ENCODE assay signal across 7 mouse cellular contexts in genomic region chr11:116027756-116028155, GRCm38 (mm10). TPM values are rescaled to one million over a fixed set of nuclear protein-coding genes. Genes with fewer than 3 reads are reported as not detected.
DNase-seq lines count a peak whose midpoint lies in the region; ATAC-seq and TF ChIP-seq lines count a peak whose summit lies in the region.

Gene H3f3b (minus strand): TSS chr11:116027962.

- H3K9ac ChIP-seq in ES-E14 (ENCODE audit: insufficient read depth, low read depth, low read length, poor library complexity, severe bottlenecking): no peak within 1 kb of the TSS; the same call in 1 of the 2 replicates
- no peak within 1 kb of the TSS for H3K9ac ChIP-seq in limb, embryonic 12.5 days (replicated peaks)

- DNase-seq in ES-E14 (ENCODE audit: low read depth, low spot score): no peak
- DNase-seq in forebrain, embryonic 10.5 days (ENCODE audit: extremely low spot score, low spot score): no peak
- no peak for DNase-seq in heart, postnatal 25 days (ENCODE audit: low spot score)
- no peak for DNase-seq in thymus, postnatal 25 days

- 88% methylated on average over 4 of the region's 4 CpGs for WGBS in forebrain, embryonic 10.5 days
- WGBS in limb, embryonic 12.5 days: 84% methylated on average over 4 of the region's 4 CpGs

- H3K27ac ChIP-seq in ES-E14 (ENCODE audit: insufficient read depth, low read depth, low read length, poor library complexity, severe bottlenecking): 0 out of 2 replicates have a peak within 1 kb of the TSS, but pooled peaks have one; percentile 4
- no peak within 1 kb of the TSS for H3K27ac ChIP-seq in forebrain, embryonic 10.5 days
- no peak within 1 kb of the TSS for H3K27ac ChIP-seq in limb, embryonic 12.5 days

- ATAC-seq in CD4-positive, CD25-positive, alpha-beta regulatory T cell, adult 4 months: no peak
- ATAC-seq in limb, embryonic 12.5 days (ENCODE audit: insufficient number of reproducible peaks, insufficient read depth, low FRiP score, low TSS enrichment, low read depth): no peak
- ATAC-seq in neutrophil, adult 5-6 weeks (ENCODE audit: extremely low read depth, insufficient number of reproducible peaks, low FRiP score, poor library complexity, severe bottlenecking): no peak

- in situ Hi-C loops in ES-E14 (cut with MboI; ENCODE audit: low sequenced_read_pairs in 2 of 2, unreplicated experiment in 2 of 2): no loop called here

- H3K36me3 ChIP-seq in ES-E14 (ENCODE audit: control insufficient read depth, insufficient read depth, low read length, poor library complexity, severe bottlenecking): peaks cover 5% of the 10 kb centered on the region
- H3K36me3 ChIP-seq in forebrain, embryonic 10.5 days (replicated peaks): peaks cover 19% of the 10 kb centered on the region
- H3K36me3 ChIP-seq in limb, embryonic 12.5 days: 0 out of 2 replicates have a peak, but pooled peaks cover 13% of the 10 kb centered on the region

- H3K4me2 ChIP-seq in limb, embryonic 12.5 days: no peak within 1 kb of the TSS

- H3K9me3 ChIP-seq in ES-E14 (ENCODE audit: control insufficient read depth, insufficient read depth, low read depth, low read length): no peaks in the 10 kb centered on the region
- no peaks in the 10 kb centered on the region for H3K9me3 ChIP-seq in forebrain, embryonic 10.5 days
- no peaks in the 10 kb centered on the region for H3K9me3 ChIP-seq in limb, embryonic 12.5 days

- H3K4me3 ChIP-seq in ES-E14 (ENCODE audit: insufficient read depth in 1 of 2, low read depth in 1 of 2, low read length in 2 of 2, poor library complexity in 1 of 2, severe bottlenecking in 1 of 2): no peak within 1 kb of the TSS
- H3K4me3 ChIP-seq in forebrain, embryonic 10.5 days: no peak within 1 kb of the TSS
- H3K4me3 ChIP-seq in limb, embryonic 12.5 days (replicated peaks): no peak within 1 kb of the TSS

- no peaks in the 10 kb centered on the region for H3K27me3 ChIP-seq in forebrain, embryonic 10.5 days (ENCODE audit: poor library complexity, severe bottlenecking)
- no peaks in the 10 kb centered on the region for H3K27me3 ChIP-seq in limb, embryonic 12.5 days

- intact Hi-C loops in heart, postnatal 25 days (cut with DNase I): no loop called here

- peaks cover 2 to 4% of the 10 kb centered on the region in 2 experiments; a peak in 1 of 4 replicates for H3K4me1 ChIP-seq in ES-E14 (ENCODE audit: control insufficient read depth in 2 of 2, insufficient read depth in 2 of 2, low read length in 2 of 2, poor library complexity in 1 of 2)
- peaks cover 33% of the 10 kb centered on the region for H3K4me1 ChIP-seq in forebrain, embryonic 10.5 days
- peaks cover 13% of the 10 kb centered on the region for H3K4me1 ChIP-seq in limb, embryonic 12.5 days (replicated peaks)

TF ChIP-seq in ES-E14, 5 proteins besides CTCF, POLR2A, EP300 and RAD21:
- TF ChIP-seq ZC3H11A (IDR thresholded peaks at IDR 0.05; ENCODE audit: borderline replicate concordance, low read depth, low read length) (no peak), CHD2 (IDR thresholded peaks at IDR 0.05; ENCODE audit: low read depth, low read length) (no peak), HCFC1 (IDR thresholded peaks at IDR 0.05; ENCODE audit: borderline replicate concordance, insufficient read depth, low read length) (no peak), ZNF384 (IDR thresholded peaks at IDR 0.05; ENCODE audit: low read depth, low read length) (no peak), MAFK (IDR thresholded peaks at IDR 0.05; ENCODE audit: insufficient read depth, low read depth, low read length) (no peak)

RNA-seq across cellular contexts. Expression of gene H3f3b, which starts in this region (rescaled TPM):
- 1,000 to 10,000 TPM; 1,562 to 1,754 TPM for polyA plus RNA-seq in CD4-positive, CD25-positive, alpha-beta regulatory T cell, adult 4 months (2017; shearing (Covaris generic))
- total RNA-seq in ES-E14 (2012; rRNA removed): 504 and 729 TPM in 2 replicates
- polyA plus RNA-seq in forebrain, embryonic 10.5 days (2016; fragmentation: Nextera tagmentation; extraction: Ambion mirVana): 1,610 and 1,612 TPM in 2 replicates
- total RNA-seq in heart, postnatal 25 days (2021): 100 to 1,000 TPM; 128 to 130 TPM
- 2,405 and 2,474 TPM in 2 replicates for polyA plus RNA-seq in limb, embryonic 12.5 days (2016; fragmentation: Nextera tagmentation; extraction: Ambion mirVana)
- 1,276 and 1,299 TPM in 2 replicates for total RNA-seq in neutrophil, adult 5-6 weeks (2017)
